Mouse (Mus musculus) T-helper 17 cell (primary cell): ENCODE data around the gene Cdhr5.

ENCODE experiments used
- in situ Hi-C, 2 experiments: fragments of 300-600 bp; cut with MboI, MseI; formaldehyde crosslinking; loops; 1 replicate in 1 of 2; 2 replicates in 1 of 2; pipeline ENCODE4 v1.15.1; 2025; ENCODE audit warnings: high pct_unique_total_duplicates in 2 of 2

Gene Cdhr5

DNA sequence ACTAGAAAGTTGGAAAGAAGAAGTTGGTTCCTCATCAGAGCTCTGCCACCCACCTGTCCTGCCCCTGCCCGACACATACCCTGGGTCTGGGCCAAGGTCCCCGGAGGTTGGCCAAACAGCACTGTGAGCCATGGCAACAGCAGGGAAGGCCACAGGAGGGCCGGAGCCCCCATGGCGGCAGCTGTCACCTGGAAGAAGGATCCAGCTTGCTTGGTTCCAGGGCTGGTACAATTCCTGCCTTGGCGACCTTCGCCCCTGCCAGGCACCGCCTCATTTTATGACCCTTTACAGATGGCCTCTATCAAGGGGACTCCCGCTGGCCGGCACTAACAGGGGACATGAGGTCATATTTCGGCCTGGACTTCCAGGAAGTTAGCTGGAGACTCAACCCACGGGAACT, at the start of gene Cdhr5:
Gene Cdhr5, minus strand, starts transcription at position 241 of the 400 bp plus-strand sequence.
- in situ Hi-C loops: no loop called here

DNA sequence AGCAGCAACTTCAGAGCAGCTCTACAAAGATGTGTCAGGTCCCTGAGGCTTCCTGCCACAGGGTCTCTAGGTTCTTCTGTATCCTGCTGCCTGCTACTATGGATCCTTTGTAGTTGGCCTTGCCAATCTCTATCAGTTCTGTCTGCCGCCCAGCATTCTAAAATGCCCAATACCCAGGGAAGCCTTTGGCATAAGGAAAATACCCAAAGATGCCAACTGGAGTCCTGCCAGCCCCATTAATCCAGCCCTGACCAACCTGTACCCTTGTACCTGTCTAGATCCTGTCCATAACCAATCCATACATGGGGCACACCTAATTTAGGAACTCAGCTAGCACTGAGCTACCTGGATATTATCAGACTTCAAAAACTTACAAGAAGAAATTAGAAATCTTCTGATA, 48.1 kb upstream of the Cdhr5 start:
- in situ Hi-C loops: no loop called here

DNA sequence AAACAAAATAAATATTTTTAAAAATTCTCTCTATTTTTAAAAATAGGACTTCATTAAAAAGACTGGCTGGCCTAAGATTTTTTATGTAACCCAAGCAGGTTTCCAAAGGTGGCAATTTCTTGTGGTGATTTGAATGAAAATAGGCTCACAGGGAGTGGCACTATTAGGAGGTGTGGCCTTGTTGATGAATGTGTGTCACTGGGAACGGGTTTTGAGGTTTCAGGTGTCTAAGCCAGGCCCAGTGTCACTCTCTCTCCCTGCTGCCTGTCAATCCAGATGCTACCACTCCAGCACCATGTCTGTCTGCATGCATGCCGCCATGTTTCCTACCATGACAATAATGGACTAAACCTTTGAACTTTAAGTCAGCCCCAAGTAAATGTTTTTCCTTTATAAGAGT, 42.9 kb upstream of the Cdhr5 start:
- in situ Hi-C loops: loop anchor here in 1 of 2 experiments (10.0 kb wide), 1 partner anchor 65 kb away; no protein-coding TSS in a partner anchor

DNA sequence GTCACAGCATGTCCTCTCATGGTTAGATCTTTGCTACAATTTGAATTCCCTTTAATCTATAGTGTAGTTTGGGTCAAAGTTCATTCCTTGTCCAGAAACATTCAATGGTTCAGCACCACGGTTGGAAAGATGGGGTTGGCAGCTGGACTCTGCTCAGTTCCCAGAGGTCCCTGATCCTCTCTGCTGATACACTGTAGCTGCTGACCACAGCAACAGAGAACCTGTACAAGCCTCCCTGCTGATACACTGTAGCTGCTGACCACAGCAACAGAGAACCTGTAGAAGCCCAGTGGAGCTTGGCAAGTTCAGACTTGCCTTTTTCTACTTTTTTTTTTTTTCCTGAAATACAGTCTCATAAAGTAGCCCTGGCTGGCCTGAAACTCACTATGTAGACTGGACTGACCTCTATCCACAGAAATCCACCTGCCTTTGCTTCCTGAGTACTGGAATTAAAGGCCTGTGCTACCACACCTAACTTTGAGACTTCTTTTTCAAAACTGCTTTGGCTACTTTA, 41.1 kb upstream of the Cdhr5 start:
- in situ Hi-C loops: loop anchor here in 1 of 2 experiments (10.0 kb wide), 1 partner anchor 63 kb away; no protein-coding TSS in a partner anchor

DNA sequence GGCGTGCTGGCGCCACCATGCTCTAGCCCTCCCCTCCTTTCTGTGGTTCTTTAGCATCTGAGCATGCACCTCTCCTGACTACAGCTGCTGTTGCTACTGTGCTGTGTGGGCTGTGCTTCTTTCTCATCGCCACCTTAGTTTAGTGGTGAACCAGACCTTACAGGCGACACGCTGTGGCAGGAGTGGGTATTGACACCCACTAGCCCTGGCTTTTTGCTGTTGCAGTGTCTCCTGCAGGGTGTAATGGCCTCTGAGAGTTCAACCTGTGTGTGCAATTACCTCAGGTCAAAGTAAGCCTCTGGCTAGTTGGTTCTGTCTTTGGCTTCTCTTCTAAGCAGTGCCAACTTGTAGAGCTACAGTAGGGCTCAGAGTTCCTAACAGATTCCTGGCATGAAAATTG, 39.4 kb upstream of the Cdhr5 start:
- in situ Hi-C loops: loop anchor here in 1 of 2 experiments (10.0 kb wide), 1 partner anchor 61 kb away; no protein-coding TSS in a partner anchor

DNA sequence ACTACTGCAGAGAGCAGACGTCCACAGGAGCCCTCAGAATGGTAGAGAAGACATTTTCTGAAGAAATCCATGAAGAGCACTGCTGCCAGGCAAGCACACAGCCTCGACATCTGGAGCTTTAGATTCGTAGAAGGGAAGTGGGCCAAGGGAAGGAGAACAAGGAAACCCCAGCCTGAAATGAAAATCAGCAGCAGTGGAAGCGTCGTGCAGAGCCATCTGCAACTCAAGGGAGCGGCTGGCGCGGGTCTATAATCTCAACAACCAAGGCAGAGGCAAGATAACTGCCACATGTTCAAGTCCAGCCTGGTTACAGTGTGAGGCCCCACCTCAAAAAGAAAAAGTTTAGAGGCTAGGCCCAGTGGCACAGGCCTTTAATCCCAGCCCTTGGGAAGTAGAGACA, 38.5 kb upstream of the Cdhr5 start:
- in situ Hi-C loops: loop anchor here in 1 of 2 experiments (10.0 kb wide), 1 partner anchor 60 kb away; no protein-coding TSS in a partner anchor

DNA sequence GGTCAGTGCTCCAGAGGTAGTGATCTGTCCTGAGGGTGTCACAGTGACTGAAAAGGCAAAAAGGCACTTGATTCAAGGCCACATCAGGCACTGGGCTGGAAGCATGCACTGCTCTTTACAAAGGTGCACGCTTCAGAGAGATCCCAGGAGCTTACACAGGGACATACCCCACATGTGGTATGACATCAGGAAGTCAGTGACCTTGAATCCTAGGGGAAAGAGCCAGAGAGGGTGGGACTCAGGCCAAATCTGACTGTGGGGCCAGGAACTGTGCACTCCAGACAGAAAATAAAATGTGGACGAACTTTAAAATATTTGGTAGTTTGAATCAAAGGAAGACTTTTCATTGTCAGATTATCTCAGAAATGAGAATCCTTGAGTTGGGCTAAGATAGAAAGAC, 37.8 kb upstream of the Cdhr5 start:
- in situ Hi-C loops: loop anchor here in 1 of 2 experiments (10.0 kb wide), 1 partner anchor 60 kb away; no protein-coding TSS in a partner anchor

DNA sequence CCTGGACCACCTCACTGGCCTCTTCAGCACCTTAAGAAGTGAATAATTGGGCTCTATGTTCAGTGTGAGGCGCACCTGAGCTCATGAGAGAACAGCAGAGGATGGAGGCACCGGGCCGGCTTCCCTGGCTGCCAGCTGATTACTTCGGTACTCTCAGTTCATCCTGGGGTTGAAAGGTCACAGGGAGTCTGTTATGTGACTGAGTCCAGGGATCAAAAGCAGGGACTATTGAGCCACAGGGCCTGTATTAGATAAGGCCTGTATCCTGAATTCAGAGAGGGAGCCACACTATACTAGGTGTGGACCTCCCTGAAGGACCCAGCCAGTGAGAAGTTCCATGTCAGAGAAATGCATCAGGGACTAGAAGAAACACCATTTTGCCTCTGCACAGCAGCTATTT, 28.0 kb upstream of the Cdhr5 start:
- in situ Hi-C loops: no loop called here

DNA sequence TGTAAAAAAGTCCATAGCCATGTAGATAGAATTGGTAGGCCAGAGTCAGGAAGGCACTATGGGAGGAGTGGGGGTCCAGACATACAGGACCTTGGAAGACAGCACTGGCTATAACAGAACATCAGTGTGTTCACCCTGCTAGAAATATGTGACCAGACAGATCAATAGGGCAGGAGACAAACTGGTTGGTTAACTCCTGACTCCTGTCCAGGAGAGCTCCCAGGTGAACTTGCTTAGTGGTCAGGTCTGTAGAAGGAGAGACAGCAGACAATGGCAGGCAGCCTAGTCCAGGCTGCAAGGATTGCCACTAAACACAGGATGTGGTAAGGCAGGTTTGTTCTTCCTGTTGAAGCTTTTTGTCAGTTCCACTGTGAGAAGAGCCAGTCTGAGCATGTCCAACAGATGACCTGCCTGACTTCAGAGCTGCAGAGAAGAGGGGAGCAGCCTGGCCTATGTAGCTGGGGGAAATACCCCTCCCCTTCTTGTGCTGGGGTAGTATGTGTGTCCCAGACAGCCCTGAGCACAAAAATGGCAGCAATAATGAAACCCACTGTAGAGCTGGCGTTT, 26.2 kb upstream of the Cdhr5 start:
- in situ Hi-C loops: no loop called here

DNA sequence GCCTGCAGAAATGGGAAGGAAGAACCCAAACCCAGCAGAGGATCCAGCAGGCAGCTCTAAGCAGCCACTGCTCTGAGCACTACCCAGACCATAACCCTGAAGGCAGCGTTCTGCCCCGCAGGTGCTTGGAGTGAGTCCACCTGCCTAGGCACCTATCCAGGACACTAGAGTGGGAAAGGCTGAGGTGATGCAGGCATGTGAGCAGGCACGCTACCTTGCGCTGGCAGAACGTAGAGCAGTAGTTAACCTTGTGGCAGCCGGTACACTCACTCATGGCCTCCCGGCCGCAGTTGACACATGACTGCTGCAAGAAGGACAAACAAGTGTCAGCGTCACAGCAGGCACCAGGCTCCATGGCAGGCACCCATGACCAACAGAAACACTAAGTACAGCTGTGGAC, 24.8 kb upstream of the Cdhr5 start:
- in situ Hi-C loops: no loop called here

DNA sequence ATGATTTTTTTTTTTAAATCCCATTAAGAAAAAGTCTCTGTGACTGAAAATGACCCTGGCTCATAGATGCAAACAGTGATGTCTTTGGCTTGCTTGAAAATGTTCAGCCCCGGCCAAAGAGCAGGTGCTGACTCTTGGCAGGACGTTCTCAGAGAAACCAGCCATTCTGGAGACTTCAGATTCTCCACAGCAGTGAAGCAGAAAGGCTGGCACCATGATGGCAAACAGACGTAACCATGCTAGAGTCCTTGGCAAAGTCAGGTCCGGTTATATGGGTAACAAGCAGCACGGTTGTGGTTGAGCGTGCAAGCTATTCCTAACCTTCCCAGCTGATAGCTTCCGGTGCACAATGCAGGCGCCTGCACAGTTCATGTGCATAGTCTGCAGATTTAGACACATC, 22.6 kb upstream of the Cdhr5 start:
- in situ Hi-C loops: no loop called here

DNA sequence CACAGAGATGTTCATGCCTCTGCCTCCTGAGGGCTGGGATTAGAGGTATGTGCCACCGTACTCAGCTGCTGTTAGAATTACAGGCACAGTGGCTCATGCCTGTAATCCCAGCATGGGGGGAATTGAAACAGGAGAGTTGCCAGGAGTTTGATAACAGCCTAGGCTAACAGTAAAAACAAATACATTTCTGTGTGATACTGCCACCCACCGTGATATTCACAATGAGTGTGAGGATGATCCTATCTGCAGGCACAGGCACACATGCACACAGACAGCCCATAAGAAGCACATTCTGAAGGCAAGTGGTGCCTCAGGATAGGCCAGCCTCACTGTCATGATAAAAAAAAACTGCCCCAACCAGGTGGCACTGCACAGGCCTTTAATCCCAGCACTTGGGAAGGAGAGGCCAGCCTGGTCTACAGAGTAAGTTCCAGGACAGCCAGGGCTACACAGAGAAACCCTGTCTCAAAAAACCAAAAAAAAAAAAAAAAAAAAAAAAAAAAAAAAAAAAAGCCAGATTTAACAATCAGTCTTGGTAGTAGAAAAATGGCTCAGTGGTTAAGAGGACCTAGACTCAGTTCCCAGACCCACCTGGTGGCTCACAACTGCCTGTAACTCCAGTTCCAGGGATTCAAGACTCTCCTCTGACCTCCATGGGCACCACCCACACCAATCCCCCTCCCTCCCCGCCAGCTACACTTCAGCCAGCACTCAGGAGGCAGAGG, 21.5 kb upstream of the Cdhr5 start:
- in situ Hi-C loops: no loop called here

DNA sequence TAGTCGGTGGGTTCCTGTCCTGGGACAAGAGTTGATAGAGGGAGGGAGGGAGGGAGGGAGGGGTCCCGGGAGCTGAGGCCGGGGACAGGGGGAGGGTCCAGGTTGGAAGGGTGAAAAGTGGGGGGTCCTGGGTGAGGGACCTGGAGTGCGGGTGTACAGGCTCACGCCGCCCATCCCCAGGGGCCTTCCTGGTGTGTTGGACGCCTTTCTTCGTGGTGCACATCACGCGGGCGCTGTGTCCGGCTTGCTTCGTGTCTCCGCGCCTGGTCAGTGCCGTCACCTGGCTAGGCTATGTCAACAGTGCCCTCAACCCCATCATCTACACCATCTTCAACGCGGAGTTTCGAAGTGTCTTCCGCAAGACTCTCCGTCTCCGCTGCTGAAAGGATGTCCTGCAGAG, 17.9 kb upstream of the Cdhr5 start:
- in situ Hi-C loops: no loop called here

DNA sequence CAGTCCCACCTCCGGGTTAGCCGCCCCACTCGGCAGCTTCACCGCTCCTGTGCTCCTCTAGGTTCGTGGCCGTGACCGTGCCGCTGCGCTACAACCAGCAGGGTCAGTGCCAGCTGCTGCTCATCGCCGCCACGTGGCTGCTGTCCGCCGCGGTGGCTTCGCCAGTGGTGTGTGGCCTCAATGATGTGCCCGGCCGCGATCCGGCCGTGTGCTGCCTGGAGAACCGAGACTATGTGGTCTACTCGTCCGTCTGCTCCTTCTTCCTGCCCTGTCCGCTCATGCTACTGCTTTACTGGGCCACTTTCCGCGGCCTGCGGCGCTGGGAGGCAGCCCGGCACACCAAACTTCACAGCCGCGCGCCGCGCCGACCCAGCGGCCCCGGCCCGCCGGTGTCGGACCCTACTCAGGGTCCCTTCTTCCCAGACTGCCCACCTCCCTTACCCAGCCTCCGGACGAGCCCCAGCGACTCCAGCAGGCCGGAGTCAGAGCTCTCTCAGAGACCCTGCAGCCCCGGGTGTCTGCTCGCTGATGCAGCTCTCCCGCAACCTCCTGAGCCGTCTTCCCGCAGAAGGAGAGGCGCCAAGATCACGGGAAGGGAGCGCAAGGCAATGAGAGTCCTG, 17.4 kb upstream of the Cdhr5 start:
- in situ Hi-C loops: no loop called here

DNA sequence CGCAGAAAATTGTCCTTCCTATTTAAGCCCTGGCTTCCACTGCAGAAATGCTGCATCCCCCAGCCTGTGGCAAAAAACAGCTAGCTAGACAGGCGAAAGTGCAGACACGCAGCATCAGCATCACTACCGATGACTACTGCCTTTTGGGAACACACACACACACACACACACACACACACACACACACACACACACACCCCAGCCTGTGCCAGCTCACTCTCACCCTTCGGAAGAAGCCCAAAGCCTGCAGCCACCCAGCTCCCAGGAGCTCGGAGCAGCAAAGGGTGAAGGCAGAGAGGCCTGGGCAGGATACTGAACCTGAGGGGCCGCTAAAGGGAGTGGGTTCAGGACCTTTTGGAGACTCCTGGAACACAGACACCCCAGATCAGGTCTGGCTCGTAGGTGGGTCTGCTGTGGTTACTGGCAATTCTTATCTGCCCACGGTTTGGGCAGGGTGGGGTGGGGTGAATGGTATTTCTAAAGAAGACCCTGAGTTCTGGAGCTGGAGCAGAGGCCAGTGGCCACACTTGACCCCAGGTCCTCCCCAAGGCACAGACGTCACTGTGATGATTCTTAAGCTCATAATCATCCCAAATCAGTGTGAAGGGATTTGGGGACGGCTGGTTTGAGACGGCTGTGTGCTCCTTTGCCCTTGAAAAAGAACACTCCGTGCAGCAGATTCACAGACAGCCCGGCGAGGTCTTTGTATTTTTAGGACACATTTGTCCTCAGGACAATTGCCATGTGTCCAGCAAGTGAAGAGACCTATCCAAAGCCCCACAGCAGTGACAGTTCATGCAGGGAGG, 16.2 kb upstream of the Cdhr5 start:
- in situ Hi-C loops: no loop called here

DNA sequence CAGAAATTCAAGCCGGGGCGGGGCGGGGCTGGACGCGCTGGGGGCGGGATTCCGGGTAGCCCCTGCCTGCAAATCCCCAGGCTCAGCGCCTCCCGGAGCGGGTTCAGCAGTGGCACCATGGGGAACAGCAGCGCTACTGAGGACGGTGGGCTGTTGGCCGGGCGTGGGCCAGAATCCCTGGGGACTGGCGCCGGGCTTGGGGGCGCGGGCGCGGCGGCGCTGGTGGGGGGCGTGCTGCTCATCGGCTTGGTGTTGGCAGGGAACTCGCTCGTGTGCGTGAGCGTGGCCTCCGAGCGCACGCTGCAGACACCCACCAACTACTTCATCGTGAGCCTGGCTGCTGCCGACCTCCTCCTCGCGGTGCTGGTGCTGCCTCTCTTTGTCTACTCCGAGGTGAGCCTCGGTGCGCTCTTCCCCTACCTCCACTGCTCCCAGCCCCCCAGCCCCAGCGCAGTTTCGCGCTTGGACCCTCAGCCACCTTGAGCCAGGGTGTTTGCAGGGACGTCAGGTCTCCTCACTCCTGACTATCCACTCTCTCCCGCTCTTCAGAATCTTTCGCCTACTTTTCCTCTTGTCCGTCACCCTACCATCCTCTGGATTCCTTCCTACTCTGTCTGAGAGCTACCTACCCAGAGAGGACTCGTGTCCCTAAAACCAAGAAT, 15.5 kb upstream of the Cdhr5 start, which contains the start of gene Drd4:
Gene Drd4, plus strand, starts transcription at position 86 of the 662 bp plus-strand sequence.
- in situ Hi-C loops: no loop called here

DNA sequence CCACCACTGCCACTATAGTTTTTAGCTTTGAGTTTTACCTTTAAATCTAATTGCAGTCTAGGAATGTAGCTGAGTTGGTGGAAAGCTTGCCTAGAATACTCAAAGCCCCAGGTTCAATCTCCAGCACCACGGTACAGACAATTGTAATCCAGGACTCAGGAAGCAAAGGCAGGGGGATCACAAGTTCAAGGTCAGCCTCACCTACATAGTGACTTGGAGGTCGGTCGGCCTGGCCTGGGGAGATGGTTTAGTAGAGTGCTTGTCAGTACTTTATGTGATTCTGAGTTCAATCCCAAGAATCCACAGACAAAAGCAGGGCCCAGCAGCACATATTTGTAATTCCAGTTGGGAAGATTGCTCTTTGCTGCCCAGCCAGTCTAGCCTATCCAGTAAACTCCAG, 11.5 kb upstream of the Cdhr5 start:
- in situ Hi-C loops: no loop called here

DNA sequence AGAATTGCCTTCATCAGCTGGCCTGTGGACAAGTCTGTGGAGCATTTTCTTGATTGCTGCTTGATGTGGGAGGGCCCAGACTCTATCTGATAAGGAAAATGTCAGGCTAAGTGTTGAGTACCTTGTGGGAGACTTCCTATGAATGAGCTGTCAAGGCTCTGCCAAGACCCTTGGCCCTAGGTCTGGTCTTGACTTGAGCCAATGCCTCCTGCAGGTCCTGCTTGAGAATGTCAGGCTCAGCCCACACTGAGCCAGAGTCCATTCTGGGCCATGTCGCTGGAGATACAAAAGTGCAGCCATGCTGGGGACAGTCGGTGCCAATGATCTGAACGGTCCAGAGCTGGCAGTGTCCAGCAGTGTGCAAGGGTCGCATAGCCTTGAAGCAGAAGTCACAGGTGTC, 6.2 kb upstream of the Cdhr5 start:
- in situ Hi-C loops: no loop called here

DNA sequence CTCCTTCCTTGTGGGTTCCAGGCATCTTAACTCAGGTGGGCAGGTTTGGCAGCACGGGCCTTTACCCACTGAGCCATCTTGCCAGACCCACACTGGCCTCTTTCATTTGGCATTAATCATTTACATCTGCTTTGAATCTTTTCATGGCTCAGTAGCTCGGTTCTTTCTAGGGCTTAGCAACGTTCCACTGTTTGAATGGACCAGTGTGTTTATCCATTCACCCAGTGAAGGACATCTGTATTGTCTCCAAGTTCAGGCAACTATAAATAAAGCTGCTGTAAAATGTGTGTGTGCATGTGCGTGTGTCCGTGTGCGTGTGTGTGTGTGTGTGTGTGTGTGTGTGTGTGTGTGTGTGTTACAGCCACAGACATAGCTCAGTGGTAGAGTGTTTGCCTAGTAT, 4.9 kb upstream of the Cdhr5 start:
- in situ Hi-C loops: no loop called here

DNA sequence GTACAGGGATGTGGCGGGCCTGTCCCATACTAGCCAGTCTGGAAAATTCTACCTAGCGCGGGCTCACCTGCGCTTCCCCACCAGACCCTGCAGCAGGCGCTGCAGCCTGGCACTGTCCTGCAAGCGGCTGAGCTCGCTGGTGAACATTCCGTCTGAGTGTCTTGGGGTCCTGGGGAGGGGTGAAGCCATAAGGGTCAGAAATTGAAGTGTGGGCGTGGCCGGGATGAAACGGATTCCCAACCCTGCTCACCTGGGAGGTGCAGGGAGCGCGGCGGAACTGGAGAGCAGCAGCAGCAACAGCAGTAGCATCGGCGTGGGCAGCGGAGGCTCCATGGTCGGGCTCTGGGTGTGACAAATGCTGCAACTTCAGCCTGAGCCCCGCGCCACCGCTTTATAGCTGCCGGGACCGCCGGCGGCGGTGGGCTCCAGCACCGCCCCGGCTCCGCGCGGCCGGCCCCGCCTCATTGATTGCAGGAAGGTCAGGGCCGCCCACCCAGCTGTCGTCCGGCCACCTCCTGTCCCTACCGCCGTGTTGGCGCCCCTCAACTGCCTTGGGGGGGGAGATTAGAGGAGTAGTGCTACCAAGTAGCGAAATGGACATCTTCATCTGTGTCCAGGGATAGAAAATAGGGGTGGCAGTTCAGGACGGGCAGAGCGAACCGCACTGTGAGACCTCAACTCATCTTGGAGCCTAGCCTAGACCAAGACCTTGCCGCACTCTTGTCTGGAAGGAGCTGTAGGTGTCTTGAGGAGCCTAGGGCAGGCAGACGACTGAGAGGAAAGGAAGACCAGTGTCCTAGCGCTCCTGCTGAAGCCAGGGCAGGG, 2.4 kb upstream of the Cdhr5 start, which contains the start of gene Sct:
Gene Sct, minus strand, starts transcription at position 368 of the 825 bp plus-strand sequence.
- in situ Hi-C loops: no loop called here
